Mouse (Mus musculus): ENCODE results near the gene Zfp709. TPM values are rescaled to one million over a fixed set of nuclear protein-coding genes. Genes with fewer than 3 reads are reported as not detected.
"Not testable (repeated sequence)": the region's sequence is repeated elsewhere in the genome, so short reads cannot be mapped to it uniquely, and the experiment has no call there.

Zfp709 gene
- polyA plus RNA-seq, 3 experiments from 2014 or later = 4.1 to 5.5 (median 4.9) TPM

DNA sequence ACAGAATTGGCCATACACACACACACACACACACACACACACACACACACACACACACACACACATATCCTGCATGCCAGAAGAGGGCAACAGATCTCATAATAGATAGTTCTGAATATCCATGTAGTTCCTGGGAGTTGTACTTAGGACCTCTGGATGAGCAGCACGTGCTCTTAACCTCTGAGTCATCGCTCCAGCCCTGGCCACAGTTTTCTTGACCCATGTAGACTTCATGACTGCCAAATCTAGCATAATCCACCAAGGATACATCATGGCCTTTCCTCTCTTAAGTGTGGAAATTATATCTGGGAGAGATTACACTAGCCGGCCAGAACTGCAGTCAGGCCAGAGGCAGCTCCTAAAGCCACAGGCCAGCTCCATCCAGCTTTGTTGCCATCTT lies 44.7 kb downstream of the Zfp709 start:
- ATAC-seq = no peak

DNA sequence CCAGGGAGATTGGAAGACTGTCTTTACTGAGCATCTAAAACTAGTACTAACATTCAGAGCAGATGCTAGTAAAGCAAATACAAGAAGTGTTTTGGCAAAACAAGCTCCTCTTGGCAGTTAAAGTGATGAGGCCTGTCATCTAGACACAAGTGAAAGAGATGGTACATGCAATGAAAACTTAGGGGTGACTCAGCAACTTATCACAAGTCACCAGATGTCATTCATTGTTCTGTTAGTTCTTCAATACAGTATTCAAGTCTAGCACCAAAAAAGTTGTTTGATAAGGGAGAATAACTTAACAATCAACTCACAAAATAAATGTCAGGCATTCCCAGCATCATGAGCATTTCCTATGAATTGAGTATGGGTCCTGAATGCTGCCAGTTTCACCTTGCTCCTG lies 46.0 kb downstream of the Zfp709 start:
- no peak for ATAC-seq

DNA sequence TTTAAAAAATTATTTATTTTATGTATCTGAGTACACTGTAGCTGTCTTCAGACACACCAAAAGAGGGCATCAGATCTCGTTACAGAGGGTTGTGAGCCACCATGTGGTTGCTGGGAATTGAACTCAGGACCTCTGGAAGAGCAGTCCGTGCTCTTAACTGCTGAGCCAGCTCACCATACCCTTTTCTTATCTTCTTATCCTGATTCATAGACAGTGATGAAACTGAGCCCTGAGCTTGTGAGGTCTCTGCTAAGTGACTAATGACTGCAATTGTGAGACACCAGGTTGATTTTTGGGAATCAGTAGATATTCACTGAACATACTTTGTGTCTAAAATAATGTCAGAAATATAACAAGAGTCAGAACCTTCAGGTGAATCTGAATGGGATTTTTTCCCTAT lies 56.2 kb downstream of the Zfp709 start:
- ATAC-seq = not testable (repeated sequence)

DNA sequence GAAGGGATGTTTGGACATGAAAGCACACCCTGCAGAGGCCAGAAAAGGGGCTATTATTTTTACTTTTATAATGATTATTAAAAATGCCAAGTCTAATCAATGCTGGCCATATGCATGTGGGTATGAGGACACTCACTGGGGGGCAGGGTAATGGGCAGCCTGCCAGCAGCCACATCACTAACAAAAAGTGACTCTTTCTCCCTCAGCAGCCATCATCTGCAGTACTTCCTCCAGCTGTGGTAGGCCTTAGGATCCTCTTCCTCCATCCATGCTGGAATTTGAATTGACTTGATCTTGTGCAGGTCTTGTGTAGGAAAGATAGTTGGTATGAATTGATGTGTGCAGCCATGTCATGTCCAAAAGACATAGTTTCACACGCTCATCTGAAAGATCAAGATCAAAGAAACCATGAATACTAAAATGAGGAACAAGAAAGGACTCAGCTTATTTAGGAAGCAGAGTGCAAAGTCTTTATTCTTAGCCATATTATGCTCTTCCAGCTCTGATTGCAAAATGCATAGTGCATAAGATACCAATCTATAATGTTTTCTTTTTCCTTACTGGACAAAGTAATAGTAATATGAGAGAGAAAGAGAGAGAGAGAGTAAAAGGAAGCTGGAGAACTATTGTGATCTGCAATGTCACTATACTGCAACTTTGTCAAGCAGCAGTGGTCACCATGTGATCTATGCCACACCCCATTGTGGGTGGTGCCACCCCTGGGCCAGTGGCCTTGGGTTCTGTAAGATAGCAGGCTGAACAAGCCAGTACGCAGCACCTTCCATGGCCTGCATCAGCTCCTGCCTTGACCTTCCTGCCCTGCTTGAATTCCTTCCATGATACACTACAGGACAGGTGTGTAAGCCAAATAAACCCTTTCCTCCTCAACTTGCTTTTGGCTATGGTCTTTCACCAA lies 58.7 kb downstream of the Zfp709 start:
- no peak for ATAC-seq

DNA sequence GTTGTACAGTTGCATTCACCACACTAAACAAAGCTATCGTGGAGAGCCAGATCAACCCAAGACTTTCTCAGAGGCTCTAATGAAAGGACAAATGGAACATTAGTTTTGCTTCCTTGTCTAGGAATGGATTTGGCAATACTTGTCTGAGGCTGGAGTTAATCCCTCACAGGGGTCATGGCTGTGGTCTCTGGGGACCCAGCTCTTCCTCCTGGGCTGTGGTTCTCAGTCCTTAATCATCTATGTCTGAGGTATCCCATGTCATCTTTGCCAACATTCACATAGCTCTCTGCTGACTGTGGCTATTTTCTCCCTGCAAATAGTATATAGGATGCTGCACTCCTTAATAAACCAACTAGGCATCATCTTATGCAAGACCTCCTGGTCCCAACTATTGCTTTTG lies 60.0 kb downstream of the Zfp709 start:
- ATAC-seq = no peak

Other genes starting within 250 kb of the Zfp709 start
- under 1 TPM; 0.42 to 0.67 (median 0.54) TPM for gene Unc13a, start 210.3 kb upstream of the Zfp709 start, polyA plus RNA-seq (2017; shearing (Covaris generic))
- gene Jak3, start 205.7 kb upstream of the Zfp709 start, polyA plus RNA-seq (2017; shearing (Covaris generic)) = 10 to 100 TPM; 18.9 to 30.3 (median 22.5) TPM
- 10 to 100 TPM; 11.7 to 25.4 (median 22.8) TPM for gene Insl3, start 192.8 kb upstream of the Zfp709 start, polyA plus RNA-seq (2017; shearing (Covaris generic))
- 1 to 10 TPM; 2.8 to 5.6 (median 4.3) TPM for gene B3gnt3, start 180.2 kb upstream of the Zfp709 start, polyA plus RNA-seq (2017; shearing (Covaris generic))
- gene Fcho1, start 156.3 kb upstream of the Zfp709 start, polyA plus RNA-seq (2017; shearing (Covaris generic)) = 10 to 100 TPM; 37.6 to 66.4 (median 54.3) TPM
- 10 to 100 TPM in 1 of 3 experiments, 1 to 10 TPM in 2; 5.3 to 10.2 (median 6.1) TPM for gene Zfp882, start 26.6 kb downstream of the Zfp709 start, polyA plus RNA-seq (2017; shearing (Covaris generic))
- 10 to 100 TPM; 22.2 to 23.1 (median 22.8) TPM for gene Zfp617, start 26.6 kb downstream of the Zfp709 start, polyA plus RNA-seq (2017; shearing (Covaris generic))
- gene Zfp961, start 69.0 kb downstream of the Zfp709 start, polyA plus RNA-seq (2017; shearing (Covaris generic)) = 10 to 100 TPM; 24.4 to 30.1 (median 26.0) TPM
- 1 to 10 TPM; 1.2 to 2.4 (median 2.2) TPM for gene Cyp4f18, start 127.6 kb downstream of the Zfp709 start, polyA plus RNA-seq (2017; shearing (Covaris generic))
- gene Olfr372, start 159.2 kb downstream of the Zfp709 start, polyA plus RNA-seq (2017; shearing (Covaris generic)) = not detected
- under 1 TPM; 0.15 to 0.51 (median 0.46) TPM for gene Olfr373, start 201.2 kb downstream of the Zfp709 start, polyA plus RNA-seq (2017; shearing (Covaris generic))
- gene Olfr374, start 225.0 kb downstream of the Zfp709 start, polyA plus RNA-seq (2017; shearing (Covaris generic)) = under 1 TPM; 0.08 to 0.72 (median 0.28) TPM

Data from inflammation-experienced regulatory T-cells, adult 6 months (primary cell).